10 mouse cellular contexts compared by ENCODE assay signal in genomic region chr13:63779376-63780291, GRCm38 (mm10). TPM values are rescaled to one million over a fixed set of nuclear protein-coding genes. Genes with fewer than 3 reads are reported as not detected.
DNase-seq lines count a peak whose midpoint lies in the region; ATAC-seq lines count a peak whose summit lies in the region.
"Had no signal": no experiment of that assay in that cellular context is flagged by ENCODE, and none has a peak within 500 bp of the region (broad histone marks: within the 10 kb centered on the region; RNA-seq: fewer than 3 reads in every experiment).

No protein-coding gene starts in this region.

- no peak overlapping the region for H3K27ac ChIP-seq in hindbrain, embryonic 16.5 days (ENCODE audit: low read depth, low read length)
- H3K27ac ChIP-seq in lung, embryonic 15.5 days, result peak overlapping the region; percentile 75
- no peak overlapping the region for H3K27ac ChIP-seq in kidney, embryonic 15.5 days
- H3K27ac ChIP-seq: embryonic facial prominence, embryonic 12.5 days; kidney, postnatal 0 days had no signal

- no peak overlapping the region for H3K4me3 ChIP-seq in hindbrain, embryonic 16.5 days (ENCODE audit: low read length)
- H3K4me3 ChIP-seq in lung, embryonic 15.5 days, result no peak overlapping the region
- no peak overlapping the region for H3K4me3 ChIP-seq in kidney, embryonic 15.5 days (replicated peaks)
- H3K4me3 ChIP-seq: embryonic facial prominence, embryonic 12.5 days had no signal

- no peaks in the 10 kb centered on the region for H3K9me3 ChIP-seq in hindbrain, embryonic 16.5 days (ENCODE audit: control insufficient read depth, low read length)
- H3K9me3 ChIP-seq in lung, embryonic 15.5 days, result no peaks in the 10 kb centered on the region
- 0 out of 2 replicates have a peak, but pooled peaks cover 2% of the 10 kb centered on the region for H3K9me3 ChIP-seq in kidney, embryonic 15.5 days (replicated peaks)
- H3K9me3 ChIP-seq: embryonic facial prominence, embryonic 12.5 days had no signal

- no peaks in the 10 kb centered on the region for H3K4me1 ChIP-seq in hindbrain, embryonic 16.5 days (ENCODE audit: control insufficient read depth, insufficient read depth, low read depth, low read length)
- H3K4me1 ChIP-seq in lung, embryonic 15.5 days, result peaks cover 23% of the 10 kb centered on the region
- H3K4me1 ChIP-seq in kidney, embryonic 15.5 days, result no peaks in the 10 kb centered on the region
- H3K4me1 ChIP-seq: embryonic facial prominence, embryonic 12.5 days had no signal

- H3K9ac ChIP-seq in hindbrain, embryonic 16.5 days (ENCODE audit: low read depth, low read length), result no peak overlapping the region
- no peak overlapping the region for H3K9ac ChIP-seq in lung, embryonic 15.5 days
- H3K9ac ChIP-seq in kidney, embryonic 15.5 days, result no peak overlapping the region
- H3K9ac ChIP-seq: embryonic facial prominence, embryonic 12.5 days had no signal

- 37% methylated on average over 2 of the region's 2 CpGs for WGBS in hindbrain, embryonic 16.5 days
- 10% methylated on average over 2 of the region's 2 CpGs for WGBS in lung, embryonic 15.5 days
- 73% methylated on average over 2 of the region's 2 CpGs for WGBS in kidney, embryonic 15.5 days

- H3K36me3 ChIP-seq in hindbrain, embryonic 16.5 days (ENCODE audit: control insufficient read depth, insufficient read depth, low read length), result no peaks in the 10 kb centered on the region
- H3K36me3 ChIP-seq in lung, embryonic 15.5 days, result no peaks in the 10 kb centered on the region
- no peaks in the 10 kb centered on the region for H3K36me3 ChIP-seq in kidney, embryonic 15.5 days
- H3K36me3 ChIP-seq: embryonic facial prominence, embryonic 12.5 days had no signal

- DNase-seq in Muller cell, postnatal 12 days (ENCODE audit: inconsistent ontology term), result peak; percentile 97
- peak; percentile 3 to 12 for DNase-seq in cerebellum, adult 18-20 months
- DNase-seq in gastrocnemius, adult 8-10 months (ENCODE audit: low spot score in 2 of 2), result no peak
- no peak for DNase-seq in ovary, postnatal 14 days (ENCODE audit: low spot score)
- no peak for DNase-seq in retina, postnatal 1 day

- no peaks in the 10 kb centered on the region for H3K27me3 ChIP-seq in hindbrain, embryonic 16.5 days (replicated peaks; ENCODE audit: control insufficient read depth, insufficient read depth, low read length)
- no peaks in the 10 kb centered on the region for H3K27me3 ChIP-seq in lung, embryonic 15.5 days
- H3K27me3 ChIP-seq in kidney, embryonic 15.5 days, result no peaks in the 10 kb centered on the region
- H3K27me3 ChIP-seq: embryonic facial prominence, embryonic 12.5 days had no signal

- H3K4me2 ChIP-seq in hindbrain, embryonic 16.5 days (ENCODE audit: low read length), result no peak overlapping the region
- H3K4me2 ChIP-seq in lung, embryonic 15.5 days, result no peak overlapping the region
- no peak overlapping the region for H3K4me2 ChIP-seq in kidney, embryonic 15.5 days
- H3K4me2 ChIP-seq: embryonic facial prominence, embryonic 12.5 days had no signal

- ATAC-seq in hindbrain, embryonic 16.5 days, result peak; percentile 83
- ATAC-seq in lung, embryonic 15.5 days (ENCODE audit: borderline replicate concordance, extremely low read depth, low FRiP score, low TSS enrichment), result peak; percentile 74
- ATAC-seq in kidney, embryonic 15.5 days (replicated peaks; ENCODE audit: low FRiP score), result no peak

RNA-seq across cellular contexts. Expression of gene Ercc6l2, which starts 35.4 kb away (rescaled TPM):
- polyA plus RNA-seq in hindbrain, embryonic 16.5 days (2015; fragmentation: Nextera tagmentation; extraction: Ambion mirVana), result 12.9 and 13.3 TPM in 2 replicates
- 25.7 and 28.0 TPM in 2 replicates for polyA plus RNA-seq in lung, embryonic 15.5 days (2015; fragmentation: Nextera tagmentation; extraction: Ambion mirVana)
- 26.7 and 28.5 TPM in 2 replicates for polyA plus RNA-seq in kidney, embryonic 15.5 days (2015; fragmentation: Nextera tagmentation; extraction: Ambion mirVana)
- 10 to 100 TPM; 14.1 to 27.2 (median 19.1) TPM for total RNA-seq in gastrocnemius, adult 8-10 months (2022)

Comparison
In these comparisons a context has a peak if more than half of its experiments do, and no peak if none do; other contexts are left out.
1. DNase-seq: peak in Muller cell, postnatal 12 days (single experiment) and cerebellum, adult 18-20 months (2 of 2); none in gastrocnemius, adult 8-10 months (0 of 2), ovary, postnatal 14 days (single experiment) and retina, postnatal 1 day (single experiment).